In the genomic region with DNA sequence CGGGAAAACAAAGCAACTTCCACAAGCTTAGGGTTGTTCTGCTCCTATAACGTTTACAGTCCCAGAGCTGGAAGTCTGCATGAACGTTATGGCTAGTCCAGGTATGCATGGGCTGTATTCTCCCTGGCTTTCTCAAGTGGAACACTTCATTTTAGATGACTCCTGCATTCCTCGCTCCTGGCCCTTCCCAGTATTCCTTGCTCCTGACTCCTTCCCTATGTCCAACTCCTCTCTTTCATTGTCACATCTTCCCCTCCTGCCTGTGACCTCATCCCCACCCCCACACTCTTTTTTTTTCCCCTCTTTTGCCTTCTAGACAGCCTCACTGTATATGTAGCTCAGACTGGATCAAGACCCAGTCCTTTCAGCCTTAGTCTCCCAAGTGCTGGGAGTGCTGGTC, we compare ENCODE assay signal across 24 mouse cellular contexts. TPM values are rescaled to one million over a fixed set of nuclear protein-coding genes. Genes with fewer than 3 reads are reported as not detected.
DNase-seq lines count a peak whose midpoint lies in the region; ATAC-seq and TF ChIP-seq lines count a peak whose summit lies in the region.
"Had no signal": no experiment of that assay in that cellular context is flagged by ENCODE, and none has a peak within 500 bp of the region (broad histone marks: within the 10 kb centered on the region; RNA-seq: fewer than 3 reads in every experiment).

No protein-coding gene starts in this region.

- H3ac ChIP-seq in myocyte (ENCODE audit: control insufficient read depth, insufficient read length), result no peak overlapping the region

- no peaks in the 10 kb centered on the region; the same call in 1 of the 2 replicates for H3K27me3 ChIP-seq in lung, postnatal 0 days (replicated peaks; ENCODE audit: insufficient read depth, low read length)
- no peaks in the 10 kb centered on the region for H3K27me3 ChIP-seq in myocyte (ENCODE audit: control insufficient read depth, insufficient read depth, insufficient read length)
- H3K27me3 ChIP-seq: Patski had no signal

- DNase-seq in gastrocnemius, adult 2 months, result peak; percentile 12
- no peak for DNase-seq in gastrocnemius, adult 8-10 months (ENCODE audit: low spot score in 2 of 2)
- no peak for DNase-seq in lung, postnatal 0 days (ENCODE audit: low spot score)
- DNase-seq in lung, postnatal 10 days, result no peak
- no peak for DNase-seq in left cerebral cortex, postnatal 25 days (ENCODE audit: low spot score in 2 of 2)
- DNase-seq: adrenal gland, adult 2 months; adrenal gland, adult 8-10 months; adrenal gland, postnatal 10 days; adrenal gland, postnatal 14 days; adrenal gland, postnatal 25 days; adrenal gland, postnatal 36 days; B cell, adult 2 months; cerebellum, adult 11 months; cerebellum, adult 11-12 months; cerebellum, adult 18-20 months had no signal

- H3K4me2 ChIP-seq in lung, postnatal 0 days (replicated peaks; ENCODE audit: low read depth, low read length), result no peak overlapping the region
- H3K4me2 ChIP-seq in myocyte (ENCODE audit: low read depth), result no peak overlapping the region

- peak; percentile 50; the same call in 1 of the 2 replicates for ATAC-seq in lung, postnatal 0 days
- ATAC-seq: activated CD4-positive, CD25-positive, alpha-beta regulatory T cell, adult 4 months; CD4-positive, CD25-positive, alpha-beta regulatory T cell, adult 4 months; Patski had no signal

- intact Hi-C loops in gastrocnemius, adult 2 months (cut with DNase I), result no loop called here
- intact Hi-C loops in left cerebral cortex, postnatal 25 days (cut with DNase I), result no loop called here

- TF ChIP-seq POLR2A in myocyte (IDR thresholded peaks at IDR 0.05; ENCODE audit: insufficient read length, low read depth), result peak; percentile 28

- no peak for TF ChIP-seq CTCF in gastrocnemius, adult 2 months (IDR thresholded peaks at IDR 0.05)
- no peak for TF ChIP-seq CTCF in lung, postnatal 0 days (IDR thresholded peaks at IDR 0.05)

- H3K36me3 ChIP-seq in lung, postnatal 0 days (ENCODE audit: insufficient read depth, low read length), result no peaks in the 10 kb centered on the region
- peaks cover 37% of the 10 kb centered on the region for H3K36me3 ChIP-seq in myocyte (ENCODE audit: control insufficient read depth, insufficient read depth)
- H3K36me3 ChIP-seq: G1E had no signal

- no peak overlapping the region for H3K4me3 ChIP-seq in gastrocnemius, adult 2 months
- no peak overlapping the region for H3K4me3 ChIP-seq in lung, postnatal 0 days (ENCODE audit: low read depth, low read length)
- no peak overlapping the region for H3K4me3 ChIP-seq in myocyte

- no peaks in the 10 kb centered on the region for H3K79me2 ChIP-seq in myocyte (ENCODE audit: control insufficient read depth, insufficient read depth)

- TF ChIP-seq EP300 in lung, postnatal 0 days (IDR thresholded peaks at IDR 0.05), result no peak

- no peaks in the 10 kb centered on the region for H3K4me1 ChIP-seq in lung, postnatal 0 days (ENCODE audit: insufficient read depth, low read depth, low read length)

- no peak overlapping the region for H3K9ac ChIP-seq in lung, postnatal 0 days (replicated peaks; ENCODE audit: low read depth)

- peak overlapping the region; percentile 38 for H3K27ac ChIP-seq in gastrocnemius, adult 2 months
- no peak overlapping the region for H3K27ac ChIP-seq in lung, postnatal 0 days (ENCODE audit: low read length)

- 51% methylated on average over 4 of the region's 4 CpGs for WGBS in lung, postnatal 0 days

- H3K9me3 ChIP-seq in lung, postnatal 0 days (ENCODE audit: low read length), result no peaks in the 10 kb centered on the region
- H3K9me3 ChIP-seq: G1E had no signal

TF ChIP-seq in myocyte, 11 proteins besides CTCF, POLR2A, EP300 and RAD21:
- TF ChIP-seq MYOD1 (IDR thresholded peaks at IDR 0.05; ENCODE audit: control insufficient read depth in 1 of 3, insufficient read length in 2 of 3, low read depth in 2 of 3), result no peak
- TF ChIP-seq POLR2AphosphoS2 (IDR thresholded peaks at IDR 0.05; ENCODE audit: insufficient read length, low read depth), result peak; percentile 90
- no peak for TF ChIP-seq E2F4 (IDR thresholded peaks at IDR 0.05; ENCODE audit: insufficient read depth)
TF ChIP-seq in myocyte: peak in this region for 1.

RNA-seq across cellular contexts. Expression of a gene that starts 7.0 kb away (rescaled TPM):
- total RNA-seq in gastrocnemius, adult 2 months (2021), result 1 to 10 TPM; 3.7 to 4.8 TPM
- 1 to 10 TPM; 3.2 to 8.8 (median 3.8) TPM for total RNA-seq in gastrocnemius, adult 8-10 months (2022)
- polyA plus RNA-seq in lung, postnatal 0 days (2015; fragmentation: Nextera tagmentation; extraction: Ambion mirVana), result 2.1 and 2.6 TPM in 2 replicates
- polyA plus RNA-seq in myocyte (2012; fragmentation: generic; extraction: Trizol), result 10.7 TPM
- 1 to 10 TPM in 1 of 2 experiments, not detected in 1; 1.0 TPM for total RNA-seq in left cerebral cortex, postnatal 25 days (2021)
- total RNA-seq: CH12.LX had no signal
- polyA plus RNA-seq: G1E, Patski had no signal

RNA-seq across cellular contexts. Expression of a gene that starts 9.8 kb away (rescaled TPM):
- total RNA-seq in gastrocnemius, adult 2 months (2021), result over 10,000 TPM in 1 of 2 experiments, 1,000 to 10,000 TPM in 1; 4,293 to 10,756 TPM
- 1,000 to 10,000 TPM; 3,728 to 5,173 (median 4,676) TPM for total RNA-seq in gastrocnemius, adult 8-10 months (2022)
- 84.8 and 89.0 TPM in 2 replicates for polyA plus RNA-seq in lung, postnatal 0 days (2015; fragmentation: Nextera tagmentation; extraction: Ambion mirVana)
- polyA plus RNA-seq in myocyte (2012; fragmentation: generic; extraction: Trizol), result 2,542 TPM
- total RNA-seq in left cerebral cortex, postnatal 25 days (2021), result 1 to 10 TPM; 8.0 to 8.1 TPM
- polyA plus RNA-seq: activated CD4-positive, CD25-positive, alpha-beta regulatory T cell, adult 4 months; CD4-positive, CD25-positive, alpha-beta regulatory T cell, adult 4 months; G1E had no signal

RNA-seq across cellular contexts. Expression of a gene that starts 14.3 kb away (rescaled TPM):
- total RNA-seq in gastrocnemius, adult 2 months (2021), result not detected
- total RNA-seq in gastrocnemius, adult 8-10 months (2022), result not detected
- 2.4 and 3.5 TPM in 2 replicates for polyA plus RNA-seq in lung, postnatal 0 days (2015; fragmentation: Nextera tagmentation; extraction: Ambion mirVana)
- polyA plus RNA-seq in myocyte (2012; fragmentation: generic; extraction: Trizol), result 5.7 TPM
- total RNA-seq in left cerebral cortex, postnatal 25 days (2021), result under 1 TPM; 0.37 to 0.96 TPM

RNA-seq across cellular contexts. Expression of a gene that starts 21.1 kb away (rescaled TPM):
- total RNA-seq in gastrocnemius, adult 2 months (2021), result 10 to 100 TPM; 26.3 to 27.8 TPM
- 10 to 100 TPM; 19.2 to 34.9 (median 25.5) TPM for total RNA-seq in gastrocnemius, adult 8-10 months (2022)
- 81.0 and 82.7 TPM in 2 replicates for polyA plus RNA-seq in lung, postnatal 0 days (2015; fragmentation: Nextera tagmentation; extraction: Ambion mirVana)
- polyA plus RNA-seq in myocyte (2012; fragmentation: generic; extraction: Trizol), result 111 TPM
- 10 to 100 TPM; 22.3 to 25.4 TPM for total RNA-seq in left cerebral cortex, postnatal 25 days (2021)

RNA-seq across cellular contexts. Expression of a gene that starts 30.3 kb away (rescaled TPM):
- not detected for total RNA-seq in gastrocnemius, adult 2 months (2021)
- not detected for total RNA-seq in gastrocnemius, adult 8-10 months (2022)
- polyA plus RNA-seq in lung, postnatal 0 days (2015; fragmentation: Nextera tagmentation; extraction: Ambion mirVana), result not detected in 2 replicates
- not detected for polyA plus RNA-seq in myocyte (2012; fragmentation: generic; extraction: Trizol)
- total RNA-seq in left cerebral cortex, postnatal 25 days (2021), result not detected
- total RNA-seq: adrenal gland, adult 2 months; adrenal gland, postnatal 36 days; adrenal gland, postnatal 4 days; G1E had no signal
- polyA plus RNA-seq: brain, embryonic 14.5 days; C2C12; G1E; Patski had no signal

Comparison
In these comparisons a context has a peak if more than half of its experiments do, and no peak if none do; other contexts are left out.
1. RNA of a gene that starts 9.8 kb away (total RNA-seq): 4,293 to 10,756 TPM in gastrocnemius, adult 2 months and 3,728 to 5,173 TPM in gastrocnemius, adult 8-10 months; 8.0 to 8.1 TPM in left cerebral cortex, postnatal 25 days; every median in the first group is over 100 times any median in the second.